Mouse (Mus musculus) lung, postnatal 0 days (tissue): ENCODE measurements at regions not wholly inside any gene's neighbourhood (a gene's known extent, or its start where the extent isn't known, plus 50 kb on each side); places are given as distances from the start of the nearest gene placed in this dataset.

ENCODE experiments used
- ATAC-seq: fragments of 200-750 bp; cut with Nextera tagmentation; 2 replicates; pipeline ENCODE4 v1.8.0; 2017; ENCODE audit warnings: moderate library complexity
- DNase-seq: peaks from one replicate; pipeline ENCODE4 v3.0.0-alpha.2; 2016; ENCODE audit warnings: low spot score
- H3K27ac ChIP-seq: fragments of 300-500 bp; sonication (generic); 2 replicates; pipeline ENCODE4 v1.5.1; 2014; ENCODE audit warnings: antibody characterized with exemption, mild to moderate bottlenecking, low read length, mixed read lengths
- H3K27me3 ChIP-seq: fragments of 300-500 bp; sonication (generic); replicated peaks from 2 replicates; pipeline ENCODE4 v1.6.1; 2014; ENCODE audit warnings: low read length, mixed read lengths; ENCODE audit not compliant: insufficient read depth
- H3K36me3 ChIP-seq: fragments of 300-500 bp; sonication (generic); 2 replicates; pipeline ENCODE4 v1.6.1; 2014; ENCODE audit warnings: low read length, mixed read lengths; ENCODE audit not compliant: insufficient read depth
- H3K4me1 ChIP-seq: fragments of 300-500 bp; sonication (generic); 2 replicates; pipeline ENCODE4 v1.6.1; 2014; ENCODE audit warnings: antibody characterized with exemption, low read depth, low read length, mixed read lengths; ENCODE audit not compliant: insufficient read depth
- H3K4me2 ChIP-seq: fragments of 300-500 bp; sonication (generic); replicated peaks from 2 replicates; pipeline ENCODE4 v1.6.1; 2014; ENCODE audit warnings: low read depth, mild to moderate bottlenecking, low read length, moderate library complexity, mixed read lengths
- H3K4me3 ChIP-seq: fragments of 300-500 bp; sonication (generic); 2 replicates; pipeline ENCODE4 v1.5.1; 2014; ENCODE audit warnings: low read depth, low read length
- H3K9ac ChIP-seq: fragments of 300-500 bp; sonication (generic); replicated peaks from 2 replicates; pipeline ENCODE4 v1.6.1; 2014; ENCODE audit warnings: low read depth, mild to moderate bottlenecking
- H3K9me3 ChIP-seq: fragments of 300-500 bp; sonication (generic); 2 replicates; pipeline ENCODE4 v1.6.1; 2016; ENCODE audit warnings: low read length, mixed read lengths
- CTCF ChIP-seq: IDR thresholded peaks from 2 replicates; pipeline ENCODE4 v1.5.1; 2016; ENCODE audit warnings: antibody characterized with exemption, mild to moderate bottlenecking
- EP300 ChIP-seq: IDR thresholded peaks from 2 replicates; pipeline ENCODE4 v1.6.1; 2016; ENCODE audit warnings: antibody characterized with exemption, mild to moderate bottlenecking, control low read depth
- WGBS: fragments of 180-500 bp; shearing (Covaris S2); extraction: QIAGEN DNeasy Blood & Tissue Kit; methylation state at CpG from one replicate; pipeline ENCODE4 v1.1.7; 2014; 5-methylcytosine and 5-hydroxymethylcytosine counted together

- DNase-seq, result no peak
- Histone ChIP-seq H3K27me3 (no peaks in the 10 kb centered on the region), H3K4me1 (no peaks in the 10 kb centered on the region), H3K27ac (no peak overlapping the region), H3K9ac (no peak overlapping the region), H3K4me2 (no peak overlapping the region), H3K36me3 (no peaks in the 10 kb centered on the region), H3K4me3 (no peak overlapping the region), H3K9me3 (no peaks in the 10 kb centered on the region)
- TF ChIP-seq CTCF, result no peak
- no peak for TF ChIP-seq EP300
- 88% methylated on average over 6 of the region's 6 CpGs for WGBS
- no peak for ATAC-seq
These were observed 497.5 kb downstream of the Pros1 start for GRCm38 (mm10) chr16:63351511-63352125.

- DNase-seq (no peak), ATAC-seq (no peak)
- Histone ChIP-seq H3K36me3 (no peaks in the 10 kb centered on the region), H3K9ac (no peak overlapping the region), H3K4me2 (no peak overlapping the region), H3K4me1 (no peaks in the 10 kb centered on the region), H3K27ac (no peak overlapping the region), H3K27me3 (no peaks in the 10 kb centered on the region), H3K4me3 (no peak overlapping the region), H3K9me3 (no peaks in the 10 kb centered on the region)
- TF ChIP-seq CTCF (no peak), EP300 (no peak)
- WGBS, result 75% methylated on average over 5 of the region's 5 CpGs
These were observed 494.1 kb downstream of the Epha3 start for GRCm38 (mm10) chr16:63369868-63370267.

- no peak for DNase-seq
- no peak for ATAC-seq
- Histone ChIP-seq H3K4me2 (no peak overlapping the region), H3K4me1 (no peaks in the 10 kb centered on the region), H3K36me3 (no peaks in the 10 kb centered on the region), H3K9me3 (no peaks in the 10 kb centered on the region), H3K27me3 (no peaks in the 10 kb centered on the region), H3K4me3 (no peak overlapping the region), H3K27ac (no peak overlapping the region), H3K9ac (no peak overlapping the region)
- WGBS, result 75% methylated on average over 5 of the region's 5 CpGs
- no peak for TF ChIP-seq CTCF
- TF ChIP-seq EP300, result no peak
These were observed 492.7 kb downstream of the Epha3 start for GRCm38 (mm10) chr16:63371275-63371674.

- TF ChIP-seq CTCF (no peak), EP300 (no peak)
- H3K9ac ChIP-seq, result no peak overlapping the region
- H3K27me3 ChIP-seq, result no peaks in the 10 kb centered on the region
- no peaks in the 10 kb centered on the region for H3K9me3 ChIP-seq
- no peak overlapping the region for H3K27ac ChIP-seq
- WGBS, result 91% methylated on average over 1 of the region's 1 CpGs
- no peak overlapping the region for H3K4me2 ChIP-seq
- ATAC-seq (no peak), DNase-seq (no peak)
- H3K4me1 ChIP-seq, result no peaks in the 10 kb centered on the region
- H3K4me3 ChIP-seq, result no peak overlapping the region
- no peaks in the 10 kb centered on the region for H3K36me3 ChIP-seq
These were observed 459.0 kb downstream of the Epha3 start for GRCm38 (mm10) chr16:63404976-63405375.

- ATAC-seq (no peak), DNase-seq (no peak)
- H3K27ac ChIP-seq, result no peak overlapping the region
- H3K9me3 ChIP-seq, result no peaks in the 10 kb centered on the region
- no peak overlapping the region for H3K4me3 ChIP-seq
- TF ChIP-seq EP300 (no peak), CTCF (no peak)
- no peaks in the 10 kb centered on the region for H3K36me3 ChIP-seq
- 97% methylated on average over 1 of the region's 1 CpGs for WGBS
- H3K27me3 ChIP-seq, result no peaks in the 10 kb centered on the region
- H3K4me1 ChIP-seq, result no peaks in the 10 kb centered on the region
- no peak overlapping the region for H3K4me2 ChIP-seq
- H3K9ac ChIP-seq, result no peak overlapping the region
These were observed 451.3 kb downstream of the Epha3 start for GRCm38 (mm10) chr16:63412656-63413055.

GRCm38 (mm10) chr16:63452301-63452700 is 411.7 kb downstream of the Epha3 start:
- no peak for TF ChIP-seq CTCF
- TF ChIP-seq EP300, result no peak
- Histone ChIP-seq H3K36me3 (no peaks in the 10 kb centered on the region), H3K9ac (no peak overlapping the region), H3K4me2 (no peak overlapping the region), H3K27ac (no peak overlapping the region), H3K4me3 (no peak overlapping the region), H3K9me3 (no peaks in the 10 kb centered on the region), H3K4me1 (no peaks in the 10 kb centered on the region), H3K27me3 (no peaks in the 10 kb centered on the region)
- ATAC-seq (no peak), DNase-seq (peak; percentile 14)
- 20% methylated on average over 4 of the region's 4 CpGs for WGBS

GRCm38 (mm10) chr16:63466615-63467014 is 397.4 kb downstream of the Epha3 start:
- H3K9ac ChIP-seq, result no peak overlapping the region
- no peaks in the 10 kb centered on the region for H3K4me1 ChIP-seq
- H3K27ac ChIP-seq, result no peak overlapping the region
- WGBS, result 59% methylated on average over 4 of the region's 4 CpGs
- ATAC-seq (no peak), DNase-seq (no peak)
- no peak for TF ChIP-seq CTCF
- no peak overlapping the region for H3K4me2 ChIP-seq
- no peak overlapping the region for H3K4me3 ChIP-seq
- H3K36me3 ChIP-seq, result no peaks in the 10 kb centered on the region
- no peaks in the 10 kb centered on the region for H3K27me3 ChIP-seq
- no peaks in the 10 kb centered on the region for H3K9me3 ChIP-seq
